In the genomic region with DNA sequence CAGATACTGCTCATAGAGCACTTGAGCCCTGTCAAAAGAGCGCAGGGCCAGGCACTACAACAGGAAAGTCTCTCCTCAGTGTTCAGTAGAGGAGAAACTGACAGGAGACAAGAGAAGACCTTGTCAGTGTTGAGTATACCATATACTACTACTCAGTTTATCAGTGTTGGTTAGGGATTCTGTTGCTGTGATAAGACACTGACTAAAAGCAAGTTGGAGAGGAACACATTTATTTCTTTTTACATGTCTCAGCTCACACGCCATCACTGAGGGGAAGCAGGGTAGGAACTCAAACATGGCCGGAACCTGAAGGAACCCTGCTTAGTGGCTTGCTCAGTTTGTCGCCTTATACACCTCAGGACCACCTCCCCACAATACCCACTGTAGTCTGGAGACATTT, we compare ENCODE assay signal across 34 mouse cellular contexts.
"Had no signal": no experiment of that assay in that cellular context is flagged by ENCODE, and none has a peak within 500 bp of the region (broad histone marks: within the 10 kb centered on the region; RNA-seq: fewer than 3 reads in every experiment).

No protein-coding gene starts in this region.

- H3K4me2 ChIP-seq: heart, embryonic 11.5 days; heart, embryonic 12.5 days; heart, embryonic 13.5 days; heart, embryonic 15.5 days; hindbrain, embryonic 12.5 days; hindbrain, embryonic 13.5 days; hindbrain, embryonic 14.5 days; hindbrain, embryonic 15.5 days; intestine, embryonic 15.5 days; kidney, embryonic 15.5 days had no signal

- H3K27ac ChIP-seq: heart, embryonic 10.5 days; heart, embryonic 13.5 days; heart, embryonic 15.5 days; hindbrain, embryonic 10.5 days; hindbrain, embryonic 12.5 days; hindbrain, embryonic 13.5 days; hindbrain, embryonic 14.5 days; hindbrain, embryonic 15.5 days; hindbrain, postnatal 0 days; intestine, embryonic 15.5 days; kidney, embryonic 15.5 days; kidney, postnatal 0 days; layer of hippocampus, adult 2 months; left cerebral cortex, adult 2 months had no signal

- ATAC-seq: hindbrain, embryonic 16.5 days; hindbrain, postnatal 0 days; inflammation-experienced regulatory T-cells, adult 6 months; intestine, embryonic 15.5 days had no signal

- H3K4me1 ChIP-seq: heart, embryonic 10.5 days; heart, embryonic 12.5 days; hindbrain, embryonic 12.5 days; hindbrain, embryonic 13.5 days; hindbrain, embryonic 15.5 days; intestine, embryonic 15.5 days; kidney, embryonic 15.5 days had no signal

- DNase-seq: heart, postnatal 10 days; heart, postnatal 14 days; heart, postnatal 36 days; heart, postnatal 4 days; kidney, adult 11 months; kidney, adult 18-20 months; kidney, adult 2 months; kidney, adult 8-10 months; kidney, adult 9 months; kidney, postnatal 10 days; kidney, postnatal 14 days; kidney, postnatal 25 days; kidney, postnatal 36 days; kidney, postnatal 4 days; layer of hippocampus, adult 9-11 months; layer of hippocampus, postnatal 36 days had no signal

- H3K4me3 ChIP-seq: heart, embryonic 10.5 days; heart, embryonic 12.5 days; heart, embryonic 13.5 days; heart, embryonic 15.5 days; hindbrain, embryonic 10.5 days; hindbrain, embryonic 12.5 days; hindbrain, embryonic 13.5 days; hindbrain, embryonic 15.5 days; intestine, embryonic 15.5 days; kidney, embryonic 15.5 days; layer of hippocampus, adult 2 months; left cerebral cortex, adult 2 months had no signal

- H3K36me3 ChIP-seq: heart, embryonic 12.5 days; heart, embryonic 13.5 days; heart, embryonic 15.5 days; hindbrain, embryonic 10.5 days; hindbrain, embryonic 12.5 days; hindbrain, embryonic 13.5 days; hindbrain, embryonic 15.5 days; intestine, embryonic 15.5 days; kidney, embryonic 15.5 days had no signal

- H3K9ac ChIP-seq: heart, embryonic 12.5 days; heart, embryonic 13.5 days; heart, embryonic 15.5 days; hindbrain, embryonic 12.5 days; hindbrain, embryonic 13.5 days; hindbrain, embryonic 14.5 days; hindbrain, embryonic 15.5 days; intestine, embryonic 15.5 days; kidney, embryonic 15.5 days had no signal

- H3K27me3 ChIP-seq: heart, embryonic 12.5 days; heart, embryonic 13.5 days; heart, embryonic 15.5 days; hindbrain, embryonic 12.5 days; hindbrain, embryonic 13.5 days; hindbrain, embryonic 15.5 days; intestine, embryonic 15.5 days; kidney, embryonic 15.5 days had no signal

- H3K9me3 ChIP-seq: heart, embryonic 10.5 days; heart, embryonic 12.5 days; heart, embryonic 13.5 days; heart, embryonic 15.5 days; hindbrain, embryonic 10.5 days; hindbrain, embryonic 12.5 days; hindbrain, embryonic 13.5 days; hindbrain, embryonic 15.5 days; intestine, embryonic 15.5 days; kidney, embryonic 15.5 days had no signal
